Mouse (Mus musculus) neural tube, embryonic 13.5 days (tissue): ENCODE results near the gene Ptf1a. TPM values are rescaled to one million over a fixed set of nuclear protein-coding genes. Genes with fewer than 3 reads are reported as not detected.

Experiments
- ATAC-seq: fragments of 200-750 bp; cut with Nextera tagmentation; 2 replicates; pipeline ENCODE4 v1.8.0; 2017; ENCODE audit warnings: low read depth, mild to moderate bottlenecking, moderate TSS enrichment, moderate library complexity
- H3K27ac ChIP-seq: fragments of 300-500 bp; sonication (generic); replicated peaks from 2 replicates; pipeline ENCODE4 v1.5.1; 2015; ENCODE audit warnings: moderate library complexity, mild to moderate bottlenecking, inconsistent platforms
- H3K27me3 ChIP-seq: fragments of 300-500 bp; sonication (generic); 2 replicates; pipeline ENCODE4 v1.6.1; 2015; ENCODE audit warnings: mild to moderate bottlenecking, inconsistent platforms
- H3K36me3 ChIP-seq: fragments of 300-500 bp; sonication (generic); 2 replicates; pipeline ENCODE4 v1.6.1; 2015; ENCODE audit warnings: mild to moderate bottlenecking, inconsistent platforms
- H3K4me1 ChIP-seq: fragments of 300-500 bp; sonication (generic); replicated peaks from 2 replicates; pipeline ENCODE4 v1.6.1; 2015; ENCODE audit warnings: inconsistent platforms
- H3K4me2 ChIP-seq: fragments of 300-500 bp; sonication (generic); 2 replicates; pipeline ENCODE4 v1.6.1; 2015; ENCODE audit warnings: inconsistent platforms, mild to moderate bottlenecking, moderate library complexity
- H3K4me3 ChIP-seq: fragments of 300-500 bp; sonication (generic); 2 replicates; pipeline ENCODE4 v1.5.1; 2015; ENCODE audit warnings: mild to moderate bottlenecking, inconsistent platforms
- H3K9ac ChIP-seq: fragments of 300-500 bp; sonication (generic); 2 replicates; pipeline ENCODE4 v1.6.1; 2015; ENCODE audit warnings: moderate library complexity, mild to moderate bottlenecking, inconsistent platforms
- H3K9me3 ChIP-seq: fragments of 300-500 bp; sonication (generic); 2 replicates; pipeline ENCODE4 v1.6.1; 2016; ENCODE audit warnings: inconsistent platforms
- WGBS: fragments of 180-500 bp; shearing (Covaris S2); methylation state at CpG from one replicate; pipeline ENCODE4 v1.1.7; 2015; 5-methylcytosine and 5-hydroxymethylcytosine counted together
- polyA plus RNA-seq: library from polyadenylated mRNA; unstranded; fragments of >200 nt; fragmentation: Nextera tagmentation; extraction: Ambion mirVana; gene quantifications from 2 replicates; pipeline ENCODE4 v1.2.1, GENCODE M21; 2015

The Ptf1a gene
- polyA plus RNA-seq, 1 experiment from 2014 or later, result 0.92 TPM

GRCm38 (mm10) chr2:19455857-19456482 lies 10.5 kb downstream of the Ptf1a start:
- peak; percentile 76; the same call in 1 of the 2 replicates for ATAC-seq
- no peak overlapping the region for H3K9ac ChIP-seq
- H3K27ac ChIP-seq, result no peak overlapping the region
- H3K4me3 ChIP-seq, result no peak overlapping the region
- H3K4me1 ChIP-seq, result peaks cover 18% of the 10 kb centered on the region
- peaks cover 98% of the 10 kb centered on the region for H3K27me3 ChIP-seq
- 3% methylated on average over 10 of the region's 10 CpGs for WGBS
- H3K36me3 ChIP-seq, result no peaks in the 10 kb centered on the region
- no peaks in the 10 kb centered on the region for H3K9me3 ChIP-seq
- H3K4me2 ChIP-seq, result no peak overlapping the region

DNA sequence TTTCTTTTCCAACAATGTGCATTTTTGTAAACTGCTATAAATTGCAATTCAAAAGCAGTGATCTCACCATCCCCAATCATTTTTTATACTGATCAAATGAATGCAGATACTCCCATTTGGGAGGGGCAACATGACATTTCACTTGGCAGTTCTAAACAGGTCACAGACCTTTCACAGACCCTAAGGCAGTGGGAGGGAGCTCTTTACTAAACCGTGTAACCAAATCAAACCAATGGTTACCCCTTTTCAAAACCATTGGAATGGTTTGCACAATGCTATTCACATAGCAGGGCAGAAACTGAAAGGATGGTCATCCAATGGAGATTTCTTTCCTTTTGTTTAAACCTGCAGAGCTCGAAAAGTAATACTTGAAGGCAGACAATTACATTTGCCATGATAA lies 13.3 kb downstream of the Ptf1a start:
- Histone ChIP-seq H3K27ac (no peak overlapping the region), H3K36me3 (no peaks in the 10 kb centered on the region), H3K4me2 (no peak overlapping the region), H3K27me3 (peaks cover 88% of the 10 kb centered on the region), H3K4me1 (peaks cover 8% of the 10 kb centered on the region; the same call in 1 of the 2 replicates), H3K9me3 (no peaks in the 10 kb centered on the region), H3K4me3 (no peak overlapping the region), H3K9ac (no peak overlapping the region)
- no peak for ATAC-seq
- WGBS, result 24% methylated on average over 2 of the region's 2 CpGs

DNA sequence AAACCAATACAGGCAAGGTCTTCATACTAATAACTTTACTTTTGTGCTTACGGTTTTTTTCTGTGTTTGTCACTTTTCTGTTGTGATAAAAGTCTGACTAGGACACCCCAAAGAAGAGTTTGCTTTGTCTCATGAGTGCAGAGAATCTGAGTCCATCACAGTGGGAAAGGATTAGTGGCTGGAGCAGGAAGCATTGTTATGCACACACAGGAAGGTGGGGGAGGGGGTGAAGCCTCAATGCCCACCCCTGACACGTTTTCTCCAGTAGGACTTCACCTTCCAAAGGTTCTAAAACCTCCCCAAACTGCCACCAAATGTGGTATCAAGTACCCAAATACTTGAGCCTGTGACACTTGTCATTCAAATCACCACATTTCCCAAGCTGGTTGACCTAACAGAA lies 16.5 kb downstream of the Ptf1a start:
- no peak overlapping the region for H3K9ac ChIP-seq
- H3K4me3 ChIP-seq, result no peak overlapping the region
- H3K27me3 ChIP-seq, result peaks cover 61% of the 10 kb centered on the region
- no peak overlapping the region for H3K27ac ChIP-seq
- H3K4me1 ChIP-seq, result no peaks in the 10 kb centered on the region
- H3K36me3 ChIP-seq, result no peaks in the 10 kb centered on the region
- no peak for ATAC-seq
- no peaks in the 10 kb centered on the region for H3K9me3 ChIP-seq
- H3K4me2 ChIP-seq, result no peak overlapping the region
- WGBS, result 40% methylated on average over 2 of the region's 2 CpGs

DNA sequence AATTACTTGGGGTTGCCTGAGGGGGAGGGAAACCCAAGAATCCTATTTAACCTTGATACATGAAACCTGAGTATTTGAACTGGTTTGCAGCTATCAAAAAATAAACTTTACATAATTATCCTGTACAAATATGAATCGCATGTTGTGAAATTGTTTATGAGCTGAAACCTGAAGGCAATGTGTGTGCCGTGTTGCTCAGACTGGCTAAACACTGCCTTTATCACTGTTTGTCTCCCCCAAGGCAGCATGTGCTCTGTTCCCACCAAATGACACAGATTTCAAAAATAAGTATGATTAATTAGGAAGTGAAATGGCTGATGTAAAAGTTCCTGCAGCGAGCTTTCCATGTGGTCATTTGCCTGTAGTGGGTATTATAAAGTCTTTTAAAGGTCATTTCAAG lies 44.8 kb downstream of the Ptf1a start:
- Histone ChIP-seq H3K9ac (no peak overlapping the region), H3K4me3 (no peak overlapping the region), H3K36me3 (no peaks in the 10 kb centered on the region), H3K4me2 (no peak overlapping the region), H3K9me3 (no peaks in the 10 kb centered on the region), H3K4me1 (no peaks in the 10 kb centered on the region), H3K27me3 (no peaks in the 10 kb centered on the region), H3K27ac (no peak overlapping the region)
- no peak for ATAC-seq
- 80% methylated on average over 3 of the region's 3 CpGs for WGBS

Other genes starting within 250 kb of the Ptf1a start
- 0.51 and 0.57 TPM in 2 replicates for gene Armc3, start 246.4 kb upstream of the Ptf1a start, polyA plus RNA-seq
- 11.4 and 11.7 TPM in 2 replicates for gene Msrb2, start 74.2 kb upstream of the Ptf1a start, polyA plus RNA-seq
- gene 4921504E06Rik, start 108.3 kb downstream of the Ptf1a start, polyA plus RNA-seq, result not detected in 2 replicates
- 1.0 and 1.7 TPM in 2 replicates for gene Otud1, start 212.1 kb downstream of the Ptf1a start, polyA plus RNA-seq